Mouse (Mus musculus) liver, embryonic 14.5 days (tissue): ENCODE results near the gene Gm10277. TPM values are rescaled to one million over a fixed set of nuclear protein-coding genes. Genes with fewer than 3 reads are reported as not detected.
A peak's percentile ranks its signal among the peaks of the same experiment; 100 is the strongest.

Experiments used
- ATAC-seq: fragments of 200-750 bp; cut with Nextera tagmentation; 2 replicates; pipeline ENCODE4 v1.8.0; 2017; ENCODE audit warnings: moderate number of reproducible peaks, mild to moderate bottlenecking, moderate library complexity; ENCODE audit not compliant: insufficient read depth
- DNase-seq, 3 experiments: peaks; one replicate each; pipeline ENCODE4 v3.0.0-alpha.2; 2012 to 2013; ENCODE audit warnings: low read depth in 3 of 3, low spot score in 3 of 3
- H3K27ac ChIP-seq: fragments of 300-500 bp; sonication (generic); 2 replicates; pipeline ENCODE4 v1.5.1; 2014; ENCODE audit warnings: moderate library complexity, mild to moderate bottlenecking, control low read depth, inconsistent platforms
- H3K27me3 ChIP-seq: fragments of 300-500 bp; sonication (generic); 2 replicates; pipeline ENCODE4 v1.6.1; 2014; ENCODE audit warnings: mild to moderate bottlenecking, low read length, moderate library complexity; ENCODE audit not compliant: control insufficient read depth, insufficient read depth
- H3K36me3 ChIP-seq: fragments of 300-500 bp; sonication (generic); replicated peaks from 2 replicates; pipeline ENCODE4 v1.6.1; 2014; ENCODE audit warnings: low read depth; ENCODE audit not compliant: control insufficient read depth, insufficient read depth
- H3K4me1 ChIP-seq, 2 experiments: fragments of 200-500 bp in 1 of 2; fragments of 300-500 bp in 1 of 2; sonication (generic) in 1 of 2; replicated peaks; 2 replicates each; pipeline ENCODE4 v1.6.1; 2012 to 2014; ENCODE audit warnings: antibody characterized with exemption in 1 of 2, inconsistent platforms in 1 of 2, low read length in 1 of 2; ENCODE audit not compliant: control insufficient read depth in 2 of 2, insufficient read depth in 2 of 2
- H3K4me2 ChIP-seq: fragments of 300-500 bp; sonication (generic); 2 replicates; pipeline ENCODE4 v1.6.1; 2014; ENCODE audit warnings: low read depth, mild to moderate bottlenecking, control low read depth, moderate library complexity
- H3K4me3 ChIP-seq, 2 experiments: fragments of 200-500 bp in 1 of 2; fragments of 300-500 bp in 1 of 2; sonication (generic) in 1 of 2; 2 replicates each; pipeline ENCODE4 v1.5.1; 2012 to 2014; ENCODE audit warnings: low read depth in 2 of 2, low read length in 2 of 2, mild to moderate bottlenecking in 2 of 2, control low read depth in 1 of 2, inconsistent platforms in 1 of 2, moderate library complexity in 1 of 2; ENCODE audit not compliant: insufficient read depth in 1 of 2
- H3K9ac ChIP-seq: fragments of 300-500 bp; sonication (generic); replicated peaks from 2 replicates; pipeline ENCODE4 v1.6.1; 2014; ENCODE audit warnings: mild to moderate bottlenecking, control low read depth, moderate library complexity
- H3K9me3 ChIP-seq: fragments of 300-500 bp; sonication (generic); 2 replicates; pipeline ENCODE4 v1.6.1; 2016; ENCODE audit warnings: low read length, mixed read lengths; ENCODE audit not compliant: control insufficient read depth
- CTCF ChIP-seq: IDR thresholded peaks from 2 replicates; pipeline ENCODE4 v1.5.1; 2016; ENCODE audit warnings: antibody characterized with exemption, low read depth, control low read depth
- EP300 ChIP-seq: IDR thresholded peaks from 2 replicates; pipeline ENCODE4 v1.6.1; 2016; ENCODE audit warnings: antibody characterized with exemption, low read depth
- WGBS: fragments of 180-500 bp; shearing (Covaris S2); extraction: QIAGEN DNeasy Blood & Tissue Kit; methylation state at CpG from one replicate; pipeline ENCODE4 v1.1.7; 2014; ENCODE audit not compliant: insufficient replicate concordance; 5-methylcytosine and 5-hydroxymethylcytosine counted together
- polyA plus RNA-seq, 2 experiments: library from polyadenylated mRNA; depleted of rRNA in 1 of 2; stranded (reverse) in 1 of 2; unstranded in 1 of 2; fragments of >200 nt; fragmentation: Nextera tagmentation in 1 of 2; extraction: Ambion mirVana in 1 of 2; gene quantifications; 2 replicates each; pipeline versions ENCODE4 v1.2.1 to v1.2.3; 2012 to 2014

The Gm10277 gene
- polyA plus RNA-seq, 2 experiments, result 0.18 TPM; not detected in 1

GRCm38 (mm10) chr11:77783211-77783746, 4.3 kb downstream of the Gm10277 start:
- Histone ChIP-seq H3K9ac (peak overlapping the region; percentile 78), H3K4me3 (peak overlapping the region; percentile 45 to 55; a peak in 3 of 4 replicates), H3K9me3 (no peaks in the 10 kb centered on the region), H3K27ac (peak overlapping the region; percentile 94), H3K4me2 (peak overlapping the region; percentile 74), H3K27me3 (no peaks in the 10 kb centered on the region), H3K36me3 (peaks cover 11% of the 10 kb centered on the region), H3K4me1 (peaks cover 53 to 73% of the 10 kb centered on the region in 2 experiments)
- ATAC-seq (0 out of 2 replicates have a peak, but pooled peaks have one; percentile 3), DNase-seq (no peak)
- WGBS, result 47% methylated on average over 10 of the region's 10 CpGs
- TF ChIP-seq EP300, result no peak
- TF ChIP-seq CTCF, result no peak

- Histone ChIP-seq H3K4me2 (no peak overlapping the region), H3K27ac (peak overlapping the region; percentile 24), H3K4me1 (peaks cover 50 to 64% of the 10 kb centered on the region in 2 experiments), H3K9ac (no peak overlapping the region), H3K9me3 (no peaks in the 10 kb centered on the region), H3K4me3 (no peak overlapping the region), H3K36me3 (peaks cover 21% of the 10 kb centered on the region), H3K27me3 (no peaks in the 10 kb centered on the region)
- TF ChIP-seq CTCF (no peak), EP300 (no peak)
- ATAC-seq (no peak), DNase-seq (no peak)
- WGBS, result 76% methylated on average over 7 of the region's 7 CpGs
These were observed 5.3 kb downstream of the Gm10277 start for GRCm38 (mm10) chr11:77782104-77782815.

- Histone ChIP-seq H3K36me3 (peaks cover 23% of the 10 kb centered on the region), H3K27me3 (no peaks in the 10 kb centered on the region), H3K4me1 (peaks cover 43 to 54% of the 10 kb centered on the region in 2 experiments), H3K4me3 (no peak overlapping the region), H3K4me2 (no peak overlapping the region), H3K9me3 (no peaks in the 10 kb centered on the region), H3K9ac (no peak overlapping the region), H3K27ac (peak overlapping the region; percentile 35)
- no peak for DNase-seq
- ATAC-seq, result no peak
- TF ChIP-seq EP300, result no peak
- no peak for TF ChIP-seq CTCF
- 67% methylated on average over 7 of the region's 7 CpGs for WGBS
These were observed 6.5 kb downstream of the Gm10277 start for GRCm38 (mm10) chr11:77781088-77781487.

- DNase-seq, result no peak
- H3K27me3 ChIP-seq, result no peaks in the 10 kb centered on the region
- 63% methylated on average over 1 of the region's 1 CpGs for WGBS
- no peak overlapping the region for H3K4me2 ChIP-seq
- TF ChIP-seq EP300 (no peak), CTCF (no peak)
- H3K27ac ChIP-seq, result no peak overlapping the region
- peaks cover 23% of the 10 kb centered on the region for H3K36me3 ChIP-seq
- no peak overlapping the region for H3K9ac ChIP-seq
- H3K4me3 ChIP-seq, result no peak overlapping the region
- H3K4me1 ChIP-seq, result peaks cover 25 to 38% of the 10 kb centered on the region in 2 experiments
- no peaks in the 10 kb centered on the region for H3K9me3 ChIP-seq
- ATAC-seq, result no peak
These were observed 8.3 kb downstream of the Gm10277 start for GRCm38 (mm10) chr11:77779240-77779639.

- WGBS, result 90% methylated on average over 17 of the region's 17 CpGs
- Histone ChIP-seq H3K9ac (no peak overlapping the region), H3K36me3 (peaks cover 23% of the 10 kb centered on the region), H3K9me3 (no peaks in the 10 kb centered on the region), H3K4me3 (no peak overlapping the region), H3K4me2 (no peak overlapping the region), H3K4me1 (peaks cover 17 to 32% of the 10 kb centered on the region in 2 experiments), H3K27ac (no peak overlapping the region), H3K27me3 (no peaks in the 10 kb centered on the region)
- no peak for ATAC-seq
- no peak for DNase-seq
- TF ChIP-seq EP300, result no peak
- TF ChIP-seq CTCF, result no peak
These were observed 9.6 kb downstream of the Gm10277 start for GRCm38 (mm10) chr11:77777937-77778336.
